Mouse (Mus musculus): ENCODE measurements at regions not wholly inside any gene's neighbourhood (a gene's known extent, or its start where the extent isn't known, plus 50 kb on each side); places are given as distances from the start of the nearest gene placed in this dataset.
A peak's percentile ranks its signal among the peaks of the same experiment; 100 is the strongest.

DNA sequence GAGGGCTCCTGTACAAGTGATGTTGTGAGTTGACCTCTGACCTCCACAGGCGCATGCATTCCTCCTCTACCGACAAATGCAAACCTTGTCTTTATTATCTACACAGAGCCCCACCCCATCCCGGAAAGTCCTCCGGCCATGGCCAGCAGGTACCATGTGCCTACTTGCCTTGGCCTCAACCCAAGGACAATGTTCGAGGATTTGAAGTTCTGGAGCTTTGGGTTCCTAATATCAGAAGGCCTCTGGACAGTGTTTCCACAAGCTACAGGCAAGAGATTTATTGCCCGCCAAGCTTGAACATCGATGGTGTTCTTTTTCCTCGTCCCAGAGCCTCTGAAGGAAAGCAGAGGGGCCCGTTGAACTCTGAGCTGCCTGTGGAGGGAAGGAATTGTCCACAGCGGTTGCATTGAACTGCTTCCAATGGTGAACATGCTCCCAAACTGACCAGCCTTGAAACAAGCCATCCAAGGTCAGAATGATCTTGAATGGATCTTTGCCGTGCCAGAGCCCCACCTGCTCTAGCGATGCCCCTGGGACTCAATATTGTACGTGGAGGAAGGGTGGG, 335.9 kb upstream of the Zmiz1 start:
- no peak overlapping the region for H3K27ac ChIP-seq (ENCODE audit: low read depth)
- WGBS = 69% methylated on average over 13 of the region's 13 CpGs
- no peak overlapping the region for H3K4me3 ChIP-seq (ENCODE audit: low read depth, low read length)
- no peaks in the 10 kb centered on the region for H3K36me3 ChIP-seq (ENCODE audit: insufficient read depth)
- H3K27me3 ChIP-seq (ENCODE audit: insufficient read depth, low read length) = no peaks in the 10 kb centered on the region
- H3K4me1 ChIP-seq (ENCODE audit: insufficient read depth) = no peaks in the 10 kb centered on the region
- no peak for TF ChIP-seq CTCF (IDR thresholded peaks at IDR 0.05; ENCODE audit: low read depth)
- H3K9me3 ChIP-seq (ENCODE audit: low read depth, low read length) = no peaks in the 10 kb centered on the region
- DNase-seq (no peak), ATAC-seq (ENCODE audit: insufficient read depth) (no peak)
- H3K9ac ChIP-seq = no peak overlapping the region
- H3K4me2 ChIP-seq = no peak overlapping the region

DNA sequence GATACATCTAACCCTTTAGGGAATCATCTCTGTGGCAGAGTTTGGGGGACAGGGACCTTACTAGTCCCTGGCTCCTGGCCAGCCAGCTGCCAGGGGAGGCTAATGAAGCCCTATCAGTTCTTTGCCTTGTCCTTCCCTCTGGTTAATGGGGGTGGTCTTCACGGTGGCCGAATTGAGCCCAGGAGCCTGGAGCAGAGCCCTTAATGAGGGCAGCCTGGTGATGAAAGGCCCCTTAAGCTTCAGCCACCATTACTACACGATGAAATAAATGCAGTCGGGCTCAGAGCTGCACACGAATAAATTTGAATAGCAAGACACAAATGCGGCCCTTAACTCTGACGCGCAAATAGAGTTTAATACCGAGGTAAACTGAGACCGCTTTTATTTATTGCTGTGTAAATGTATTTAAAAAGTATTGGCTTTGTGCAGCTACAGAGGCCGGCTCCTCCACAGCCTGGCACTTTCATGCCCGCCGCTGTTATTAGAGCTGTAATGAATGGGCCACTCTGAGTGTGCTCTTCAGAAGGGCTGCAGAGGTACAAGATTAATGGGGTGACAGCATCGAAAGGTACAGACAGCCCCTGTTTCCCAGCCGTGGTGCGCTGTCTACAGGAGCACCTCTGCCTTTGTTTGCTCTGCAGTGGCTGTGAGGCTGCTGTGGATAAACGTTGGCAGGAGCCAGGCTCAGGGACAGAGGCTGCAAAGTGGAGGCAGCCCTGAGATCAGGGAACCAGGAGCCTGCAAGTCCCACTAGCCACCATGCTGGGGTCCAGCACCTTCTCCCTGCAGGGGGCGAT, 335.2 kb upstream of the Zmiz1 start:
- no peak for ATAC-seq (ENCODE audit: insufficient read depth)
- Histone ChIP-seq H3K9ac (no peak overlapping the region), H3K36me3 (ENCODE audit: insufficient read depth) (no peaks in the 10 kb centered on the region), H3K4me1 (ENCODE audit: insufficient read depth) (no peaks in the 10 kb centered on the region), H3K27ac (ENCODE audit: low read depth) (no peak overlapping the region), H3K27me3 (ENCODE audit: insufficient read depth, low read length) (no peaks in the 10 kb centered on the region), H3K4me2 (no peak overlapping the region), H3K4me3 (ENCODE audit: low read depth, low read length) (no peak overlapping the region), H3K9me3 (ENCODE audit: low read depth, low read length) (no peaks in the 10 kb centered on the region)
- no peak for DNase-seq
- 39% methylated on average over 18 of the region's 18 CpGs for WGBS
- TF ChIP-seq CTCF (IDR thresholded peaks at IDR 0.05; ENCODE audit: low read depth) = no peak; the same call in 1 of the 2 replicates

DNA sequence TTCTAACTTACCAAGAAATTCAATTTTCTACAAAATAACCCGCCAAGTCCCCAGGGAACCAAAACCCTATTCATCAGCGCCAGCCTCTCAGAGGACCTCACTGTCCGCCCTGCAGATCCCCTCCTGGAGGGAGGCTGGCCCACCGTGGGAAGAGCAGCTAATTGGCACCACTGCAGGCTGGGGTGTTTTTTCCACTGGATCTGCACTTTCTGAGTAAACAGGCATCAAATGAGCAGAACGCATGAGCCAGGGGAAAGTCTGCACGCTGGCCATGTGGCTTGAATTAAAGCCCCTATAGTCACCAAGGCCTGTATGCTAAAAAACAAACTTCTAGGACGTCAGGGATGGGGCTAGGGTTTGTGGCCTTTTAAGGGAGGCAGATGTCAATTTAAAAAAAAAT, 332.4 kb upstream of the Zmiz1 start:
- no peak overlapping the region for H3K9ac ChIP-seq
- no peaks in the 10 kb centered on the region for H3K27me3 ChIP-seq (ENCODE audit: insufficient read depth, low read length)
- no peak overlapping the region for H3K4me3 ChIP-seq (ENCODE audit: low read depth, low read length)
- WGBS = 48% methylated on average over 7 of the region's 7 CpGs
- no peaks in the 10 kb centered on the region for H3K36me3 ChIP-seq (ENCODE audit: insufficient read depth)
- ATAC-seq (ENCODE audit: insufficient read depth) (no peak), DNase-seq (no peak)
- no peaks in the 10 kb centered on the region for H3K9me3 ChIP-seq (ENCODE audit: low read depth, low read length)
- TF ChIP-seq CTCF (IDR thresholded peaks at IDR 0.05; ENCODE audit: low read depth) = no peak
- H3K4me2 ChIP-seq = no peak overlapping the region
- H3K27ac ChIP-seq (ENCODE audit: low read depth) = no peak overlapping the region
- H3K4me1 ChIP-seq (ENCODE audit: insufficient read depth) = no peaks in the 10 kb centered on the region

DNA sequence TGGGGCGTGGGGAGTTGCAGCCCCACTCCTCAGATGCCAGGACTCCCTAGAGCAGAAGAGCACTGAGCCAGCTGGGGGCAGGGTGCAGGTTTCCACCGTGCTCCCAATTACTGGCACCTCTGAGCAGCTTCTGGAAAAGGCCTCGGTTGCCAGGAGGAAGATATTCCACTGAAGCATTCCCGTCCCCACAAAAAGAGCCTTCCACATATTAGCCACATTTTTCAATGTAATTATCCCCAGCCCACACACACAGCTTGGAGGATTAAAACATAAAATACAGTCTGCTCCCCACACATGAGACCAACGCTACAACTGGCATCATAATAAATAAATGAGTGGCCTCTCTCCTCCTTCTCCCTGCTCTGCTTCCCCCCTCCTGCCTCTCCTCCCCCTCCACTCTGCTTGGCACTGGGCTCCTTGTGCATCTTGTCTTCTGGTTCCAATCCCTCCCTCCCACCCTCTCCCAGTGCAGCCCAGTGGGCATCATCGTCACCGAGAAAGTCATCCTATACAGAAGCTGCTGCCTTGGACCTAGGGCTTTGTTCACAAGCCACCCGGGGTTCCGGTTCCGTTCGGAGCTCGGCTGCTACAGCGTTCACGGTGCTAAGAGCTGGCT, 331.3 kb upstream of the Zmiz1 start:
- DNase-seq = no peak
- no peak for TF ChIP-seq CTCF (IDR thresholded peaks at IDR 0.05; ENCODE audit: low read depth)
- H3K27ac ChIP-seq (ENCODE audit: low read depth) = no peak overlapping the region

DNA sequence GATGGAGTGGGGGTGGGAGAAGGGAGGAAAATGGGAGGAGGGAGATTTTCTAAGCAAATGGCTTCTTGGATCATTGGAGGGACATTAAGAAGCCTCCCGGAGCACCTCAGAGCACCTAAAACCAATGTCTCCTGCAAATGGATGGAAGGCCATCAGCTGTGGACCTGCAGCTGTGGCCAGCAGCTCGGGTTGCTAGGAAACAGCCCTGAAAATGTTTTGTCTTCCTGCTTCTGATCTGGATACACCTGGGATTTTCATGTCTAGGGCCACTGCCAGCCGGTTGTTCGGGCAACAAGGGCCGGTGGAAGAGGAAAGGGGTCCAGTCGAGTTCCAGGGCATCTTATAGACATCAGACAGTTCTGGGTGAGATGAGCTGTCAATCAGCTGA, 330.8 kb upstream of the Zmiz1 start:
- H3K27me3 ChIP-seq (ENCODE audit: insufficient read depth, low read length) = no peaks in the 10 kb centered on the region
- no peaks in the 10 kb centered on the region for H3K36me3 ChIP-seq (ENCODE audit: insufficient read depth)
- no peaks in the 10 kb centered on the region for H3K4me1 ChIP-seq (ENCODE audit: insufficient read depth)
- DNase-seq = no peak
- H3K27ac ChIP-seq (ENCODE audit: low read depth) = no peak overlapping the region
- no peak for TF ChIP-seq CTCF (IDR thresholded peaks at IDR 0.05; ENCODE audit: low read depth)
- no peaks in the 10 kb centered on the region for H3K9me3 ChIP-seq (ENCODE audit: low read depth, low read length)
- WGBS = 63% methylated on average over 6 of the region's 6 CpGs
- ATAC-seq (ENCODE audit: insufficient read depth) = no peak
- no peak overlapping the region for H3K4me2 ChIP-seq
- H3K9ac ChIP-seq = no peak overlapping the region
- H3K4me3 ChIP-seq (ENCODE audit: low read depth, low read length) = no peak overlapping the region

More for the DNA sequence above, 331.3 kb upstream of the Zmiz1 start:
- Histone ChIP-seq H3K4me3 (ENCODE audit: low read depth, low read length) (no peak overlapping the region), H3K27me3 (ENCODE audit: insufficient read depth, low read length) (no peaks in the 10 kb centered on the region), H3K4me2 (no peak overlapping the region), H3K9me3 (ENCODE audit: low read depth, low read length) (no peaks in the 10 kb centered on the region), H3K4me1 (ENCODE audit: insufficient read depth) (no peaks in the 10 kb centered on the region), H3K36me3 (ENCODE audit: insufficient read depth) (no peaks in the 10 kb centered on the region), H3K9ac (no peak overlapping the region)
- WGBS = 46% methylated on average over 14 of the region's 14 CpGs
- peak; percentile 17; the same call in 1 of the 2 replicates for ATAC-seq (ENCODE audit: insufficient read depth)

DNA sequence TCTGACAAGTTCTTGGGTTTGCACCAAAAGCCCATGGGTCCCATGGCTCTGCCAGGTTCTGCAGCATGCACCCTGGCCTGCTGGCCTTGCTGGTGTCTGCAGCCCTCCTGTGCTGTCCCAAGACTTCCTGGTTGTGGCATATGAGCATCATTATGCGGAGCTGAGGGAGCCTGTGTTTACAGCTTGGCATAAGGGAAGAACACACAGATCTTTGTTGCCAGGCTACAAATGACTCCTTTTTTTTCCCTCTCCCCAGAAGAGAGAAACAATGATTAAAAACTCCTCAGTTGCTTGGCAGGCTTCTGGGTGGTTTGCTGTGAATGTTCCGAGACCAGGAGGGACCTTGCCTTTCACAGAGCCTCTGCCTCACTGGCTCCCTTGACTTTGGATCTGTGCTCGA, 323.6 kb upstream of the Zmiz1 start:
- Histone ChIP-seq H3K4me2 (no peak overlapping the region), H3K9me3 (ENCODE audit: low read depth, low read length) (no peaks in the 10 kb centered on the region), H3K27me3 (ENCODE audit: insufficient read depth, low read length) (no peaks in the 10 kb centered on the region), H3K9ac (no peak overlapping the region), H3K27ac (ENCODE audit: low read depth) (no peak overlapping the region), H3K4me3 (ENCODE audit: low read depth, low read length) (no peak overlapping the region), H3K36me3 (ENCODE audit: insufficient read depth) (no peaks in the 10 kb centered on the region), H3K4me1 (ENCODE audit: insufficient read depth) (peaks cover 7% of the 10 kb centered on the region)
- WGBS = 58% methylated on average over 3 of the region's 3 CpGs
- DNase-seq = peak; percentile 48
- TF ChIP-seq CTCF (IDR thresholded peaks at IDR 0.05; ENCODE audit: low read depth) = no peak
- ATAC-seq (ENCODE audit: insufficient read depth) = no peak

DNA sequence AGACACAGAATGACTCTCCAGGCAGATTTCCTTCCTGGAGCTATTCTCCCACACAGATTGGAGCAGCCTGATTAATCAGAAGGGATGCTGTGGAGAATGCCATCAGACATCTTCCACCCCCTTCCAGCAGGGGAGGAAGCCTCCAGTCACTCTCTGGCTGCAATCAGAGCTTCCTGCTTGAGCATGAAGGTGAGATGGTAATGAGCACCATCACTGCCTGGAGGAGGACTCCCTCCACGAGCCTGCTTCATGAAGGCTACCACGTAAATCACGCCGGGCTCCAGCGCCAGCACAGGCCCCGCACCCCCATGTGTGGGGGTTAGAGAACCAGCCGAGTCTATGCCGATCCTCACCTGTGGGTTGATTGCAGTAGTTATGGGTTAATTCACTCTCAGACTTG, 321.7 kb upstream of the Zmiz1 start:
- no peak for TF ChIP-seq CTCF (IDR thresholded peaks at IDR 0.05; ENCODE audit: low read depth)
- no peak for DNase-seq
- Histone ChIP-seq H3K4me2 (no peak overlapping the region), H3K27ac (ENCODE audit: low read depth) (no peak overlapping the region), H3K4me1 (ENCODE audit: insufficient read depth) (peaks cover 12% of the 10 kb centered on the region), H3K36me3 (ENCODE audit: insufficient read depth) (no peaks in the 10 kb centered on the region), H3K9me3 (ENCODE audit: low read depth, low read length) (no peaks in the 10 kb centered on the region), H3K27me3 (ENCODE audit: insufficient read depth, low read length) (no peaks in the 10 kb centered on the region), H3K9ac (no peak overlapping the region), H3K4me3 (ENCODE audit: low read depth, low read length) (no peak overlapping the region)
- 87% methylated on average over 8 of the region's 8 CpGs for WGBS
- no peak for ATAC-seq (ENCODE audit: insufficient read depth)

All from lung, embryonic 14.5 days (tissue).